Mouse (Mus musculus): ENCODE measurements at regions not wholly inside any gene's neighbourhood (a gene's known extent, or its start where the extent isn't known, plus 50 kb on each side); places are given as distances from the start of the nearest gene placed in this dataset.

- no peaks in the 10 kb centered on the region for H3K36me3 ChIP-seq (ENCODE audit: inconsistent target)
- H3K27ac ChIP-seq = no peak overlapping the region
- H3K79me2 ChIP-seq (ENCODE audit: inconsistent target) = no peaks in the 10 kb centered on the region
- 2% methylated on average over 15 of the region's 15 CpGs for WGBS (ENCODE audit: missing documents)
- H3K4me3 ChIP-seq (ENCODE audit: inconsistent target) = peak overlapping the region; percentile 41
These were observed 80.2 kb downstream of the Kcnrg start for GRCm38 (mm10) chr14:61687346-61688012.

- WGBS (ENCODE audit: missing documents) = 25% methylated on average over 11 of the region's 11 CpGs
- Histone ChIP-seq H3K4me3 (ENCODE audit: inconsistent target) (peak overlapping the region; percentile 41), H3K36me3 (ENCODE audit: inconsistent target) (no peaks in the 10 kb centered on the region), H3K79me2 (ENCODE audit: inconsistent target) (no peaks in the 10 kb centered on the region), H3K27ac (no peak overlapping the region)
These were observed 80.8 kb downstream of the Kcnrg start for GRCm38 (mm10) chr14:61688013-61688520.

GRCm38 (mm10) chr14:61688666-61689065 lies 81.4 kb downstream of the Kcnrg start:
- no peak overlapping the region for H3K27ac ChIP-seq
- H3K36me3 ChIP-seq (ENCODE audit: inconsistent target) = no peaks in the 10 kb centered on the region
- no peaks in the 10 kb centered on the region for H3K79me2 ChIP-seq (ENCODE audit: inconsistent target)
- WGBS (ENCODE audit: missing documents) = 22% methylated on average over 9 of the region's 9 CpGs
- H3K4me3 ChIP-seq (ENCODE audit: inconsistent target) = no peak overlapping the region

GRCm38 (mm10) chr14:61689281-61689680 lies 82.0 kb downstream of the Kcnrg start:
- 25% methylated on average over 21 of the region's 21 CpGs for WGBS (ENCODE audit: missing documents)
- no peaks in the 10 kb centered on the region for H3K79me2 ChIP-seq (ENCODE audit: inconsistent target)
- no peaks in the 10 kb centered on the region for H3K36me3 ChIP-seq (ENCODE audit: inconsistent target)
- no peak overlapping the region for H3K27ac ChIP-seq
- no peak overlapping the region for H3K4me3 ChIP-seq (ENCODE audit: inconsistent target)

- Histone ChIP-seq H3K36me3 (ENCODE audit: inconsistent target) (no peaks in the 10 kb centered on the region), H3K79me2 (ENCODE audit: inconsistent target) (no peaks in the 10 kb centered on the region), H3K4me3 (ENCODE audit: inconsistent target) (no peak overlapping the region), H3K27ac (no peak overlapping the region)
- WGBS (ENCODE audit: missing documents) = 77% methylated on average over 22 of the region's 24 CpGs
These were observed 82.5 kb downstream of the Kcnrg start for GRCm38 (mm10) chr14:61689776-61690175.

GRCm38 (mm10) chr14:61691785-61692372 lies 84.6 kb downstream of the Kcnrg start:
- Histone ChIP-seq H3K27ac (no peak overlapping the region), H3K4me3 (ENCODE audit: inconsistent target) (no peak overlapping the region), H3K79me2 (ENCODE audit: inconsistent target) (no peaks in the 10 kb centered on the region), H3K36me3 (ENCODE audit: inconsistent target) (no peaks in the 10 kb centered on the region)
- 70% methylated on average over 6 of the region's 6 CpGs for WGBS (ENCODE audit: missing documents)

- H3K36me3 ChIP-seq (ENCODE audit: inconsistent target) = no peaks in the 10 kb centered on the region
- no peak overlapping the region for H3K27ac ChIP-seq
- H3K4me3 ChIP-seq (ENCODE audit: inconsistent target) = no peak overlapping the region
- 100% methylated on average over 3 of the region's 3 CpGs for WGBS (ENCODE audit: missing documents)
- no peaks in the 10 kb centered on the region for H3K79me2 ChIP-seq (ENCODE audit: inconsistent target)
These were observed 87.5 kb downstream of the Kcnrg start for GRCm38 (mm10) chr14:61694796-61695195.

GRCm38 (mm10) chr14:61696290-61696842 lies 89.1 kb downstream of the Kcnrg start:
- H3K27ac ChIP-seq = peak overlapping the region; percentile 29
- WGBS (ENCODE audit: missing documents) = 45% methylated on average over 6 of the region's 7 CpGs

GRCm38 (mm10) chr14:61696886-61697554 lies 89.8 kb downstream of the Kcnrg start:
- H3K27ac ChIP-seq = peak overlapping the region; percentile 29
- no peaks in the 10 kb centered on the region for H3K79me2 ChIP-seq (ENCODE audit: inconsistent target)
- H3K4me3 ChIP-seq (ENCODE audit: inconsistent target) = no peak overlapping the region
- 52% methylated on average over 13 of the region's 13 CpGs for WGBS (ENCODE audit: missing documents)
- no peaks in the 10 kb centered on the region for H3K36me3 ChIP-seq (ENCODE audit: inconsistent target)

More at GRCm38 (mm10) chr14:61696290-61696842, 89.1 kb downstream of the Kcnrg start:
- no peak overlapping the region for H3K4me3 ChIP-seq (ENCODE audit: inconsistent target)
- no peaks in the 10 kb centered on the region for H3K79me2 ChIP-seq (ENCODE audit: inconsistent target)
- H3K36me3 ChIP-seq (ENCODE audit: inconsistent target) = no peaks in the 10 kb centered on the region

- 93% methylated on average over 10 of the region's 10 CpGs for WGBS (ENCODE audit: missing documents)
- Histone ChIP-seq H3K4me3 (ENCODE audit: inconsistent target) (no peak overlapping the region), H3K27ac (no peak overlapping the region), H3K36me3 (ENCODE audit: inconsistent target) (no peaks in the 10 kb centered on the region), H3K79me2 (ENCODE audit: inconsistent target) (no peaks in the 10 kb centered on the region)
These were observed 90.4 kb downstream of the Kcnrg start for GRCm38 (mm10) chr14:61697704-61698103.

GRCm38 (mm10) chr14:61698358-61699055 lies 91.2 kb downstream of the Kcnrg start:
- Histone ChIP-seq H3K36me3 (ENCODE audit: inconsistent target) (no peaks in the 10 kb centered on the region), H3K27ac (no peak overlapping the region), H3K4me3 (ENCODE audit: inconsistent target) (no peak overlapping the region), H3K79me2 (ENCODE audit: inconsistent target) (no peaks in the 10 kb centered on the region)
- 60% methylated on average over 12 of the region's 12 CpGs for WGBS (ENCODE audit: missing documents)

- H3K4me3 ChIP-seq (ENCODE audit: inconsistent target) = no peak overlapping the region
- no peaks in the 10 kb centered on the region for H3K79me2 ChIP-seq (ENCODE audit: inconsistent target)
- 94% methylated on average over 7 of the region's 7 CpGs for WGBS (ENCODE audit: missing documents)
- no peaks in the 10 kb centered on the region for H3K36me3 ChIP-seq (ENCODE audit: inconsistent target)
- no peak overlapping the region for H3K27ac ChIP-seq
These were observed 92.4 kb downstream of the Kcnrg start for GRCm38 (mm10) chr14:61699638-61700037.

- Histone ChIP-seq H3K36me3 (ENCODE audit: inconsistent target) (no peaks in the 10 kb centered on the region), H3K4me3 (ENCODE audit: inconsistent target) (no peak overlapping the region), H3K79me2 (ENCODE audit: inconsistent target) (no peaks in the 10 kb centered on the region), H3K27ac (no peak overlapping the region)
- WGBS (ENCODE audit: missing documents) = 94% methylated on average over 10 of the region's 10 CpGs
These were observed 93.9 kb downstream of the Kcnrg start for GRCm38 (mm10) chr14:61701131-61701530.

- 95% methylated on average over 3 of the region's 3 CpGs for WGBS (ENCODE audit: missing documents)
These were observed 96.7 kb downstream of the Kcnrg start for GRCm38 (mm10) chr14:61703916-61704315.

More at GRCm38 (mm10) chr14:61703916-61704315, 96.7 kb downstream of the Kcnrg start:
- H3K4me3 ChIP-seq (ENCODE audit: inconsistent target) = no peak overlapping the region
- no peaks in the 10 kb centered on the region for H3K36me3 ChIP-seq (ENCODE audit: inconsistent target)
- no peaks in the 10 kb centered on the region for H3K79me2 ChIP-seq (ENCODE audit: inconsistent target)
- no peak overlapping the region for H3K27ac ChIP-seq
